Comparison of ENCODE assay signal across 9 mouse cellular contexts in genomic region chr9:120577706-120578405, GRCm38 (mm10). TPM values are rescaled to one million over a fixed set of nuclear protein-coding genes. Genes with fewer than 3 reads are reported as not detected.
A peak's percentile ranks its signal among the peaks of the same experiment; 100 is the strongest.
DNase-seq lines count a peak whose midpoint lies in the region; ATAC-seq and TF ChIP-seq lines count a peak whose summit lies in the region.
"Had no signal": no experiment of that assay in that cellular context is flagged by ENCODE, and none has a peak within 500 bp of the region (broad histone marks: within the 10 kb centered on the region; RNA-seq: fewer than 3 reads in every experiment).

No protein-coding gene starts in this region.

- WGBS in heart, embryonic 10.5 days: 56% methylated on average over 12 of the region's 12 CpGs
- 55% methylated on average over 12 of the region's 12 CpGs for WGBS in forebrain, embryonic 15.5 days
- 29% methylated on average over 12 of the region's 12 CpGs for WGBS in liver, postnatal 0 days (ENCODE audit: insufficient replicate concordance)

- intact Hi-C loops in heart, postnatal 14 days (cut with DNase I): loop anchor here (10.0 kb wide), 1 partner anchor 797 kb away; no protein-coding TSS in a partner anchor

- TF ChIP-seq CTCF in liver, postnatal 0 days (IDR thresholded peaks at IDR 0.05; ENCODE audit: low read depth): no peak

- H3K36me3 ChIP-seq in heart, embryonic 10.5 days: peaks cover 35% of the 10 kb centered on the region
- H3K36me3 ChIP-seq in forebrain, embryonic 15.5 days: peaks cover 36% of the 10 kb centered on the region
- H3K36me3 ChIP-seq in liver, postnatal 0 days (replicated peaks; ENCODE audit: insufficient read depth, low read length): peaks cover 26% of the 10 kb centered on the region

- H3K4me1 ChIP-seq in heart, embryonic 10.5 days: peaks cover 30% of the 10 kb centered on the region
- peaks cover 27% of the 10 kb centered on the region for H3K4me1 ChIP-seq in forebrain, embryonic 15.5 days
- peaks cover 17% of the 10 kb centered on the region for H3K4me1 ChIP-seq in liver, postnatal 0 days (ENCODE audit: insufficient read depth)

- H3K4me2 ChIP-seq in forebrain, embryonic 15.5 days (replicated peaks): peak overlapping the region; percentile 94
- H3K4me2 ChIP-seq in liver, postnatal 0 days (ENCODE audit: low read depth, low read length): peak overlapping the region; percentile 77

- peak overlapping the region; percentile 72 for H3K4me3 ChIP-seq in heart, embryonic 10.5 days
- peak overlapping the region; percentile 83 for H3K4me3 ChIP-seq in forebrain, embryonic 15.5 days
- peak overlapping the region; percentile 76 for H3K4me3 ChIP-seq in liver, postnatal 0 days (ENCODE audit: low read depth, low read length)

- H3K9ac ChIP-seq in forebrain, embryonic 15.5 days (replicated peaks): peak overlapping the region; percentile 95
- H3K9ac ChIP-seq in liver, postnatal 0 days (replicated peaks): peak overlapping the region; percentile 83

- no peaks in the 10 kb centered on the region for H3K9me3 ChIP-seq in heart, embryonic 10.5 days
- H3K9me3 ChIP-seq in forebrain, embryonic 15.5 days: no peaks in the 10 kb centered on the region
- no peaks in the 10 kb centered on the region for H3K9me3 ChIP-seq in liver, postnatal 0 days (ENCODE audit: low read length)

- H3K27ac ChIP-seq in heart, embryonic 10.5 days: peak overlapping the region; percentile 90
- peak overlapping the region; percentile 73 for H3K27ac ChIP-seq in forebrain, embryonic 15.5 days (replicated peaks)
- peak overlapping the region; percentile 85 for H3K27ac ChIP-seq in liver, postnatal 0 days (ENCODE audit: low read depth)

- ATAC-seq in forebrain, embryonic 15.5 days (replicated peaks): no peak
- no peak for ATAC-seq in liver, postnatal 0 days

- H3K27me3 ChIP-seq in heart, embryonic 10.5 days (ENCODE audit: insufficient read depth, poor library complexity, severe bottlenecking): no peaks in the 10 kb centered on the region
- H3K27me3 ChIP-seq in forebrain, embryonic 15.5 days: no peaks in the 10 kb centered on the region
- H3K27me3 ChIP-seq in liver, postnatal 0 days (ENCODE audit: insufficient read depth, low read length): no peaks in the 10 kb centered on the region

- no peak for DNase-seq in heart, embryonic 10.5 days (ENCODE audit: low spot score)
- no peak for DNase-seq in heart, postnatal 14 days
- peak; percentile 33 for DNase-seq in CD4-positive helper T cell, adult 2 months (ENCODE audit: low read depth, low spot score)
- DNase-seq in liver, postnatal 0 days: no peak
- DNase-seq in frontal cortex, postnatal 14 days (ENCODE audit: low spot score in 2 of 2): no peak
- no peak for DNase-seq in right cerebral cortex, postnatal 14 days
- no peak for DNase-seq in spleen, postnatal 10 days (ENCODE audit: low spot score in 2 of 2)

- TF ChIP-seq EP300 in liver, postnatal 0 days (IDR thresholded peaks at IDR 0.05; ENCODE audit: low read depth): no peak

RNA-seq across cellular contexts. Expression of gene Rpl14, which starts 6.6 kb away (rescaled TPM):
- polyA plus RNA-seq in heart, embryonic 10.5 days (2016; fragmentation: Nextera tagmentation; extraction: Ambion mirVana): 536 and 638 TPM in 2 replicates
- 100 to 1,000 TPM; 270 to 309 TPM for total RNA-seq in heart, postnatal 14 days (2021)
- polyA plus RNA-seq in forebrain, embryonic 15.5 days (2015; fragmentation: Nextera tagmentation; extraction: Ambion mirVana): 406 and 432 TPM in 2 replicates
- 422 and 441 TPM in 2 replicates for polyA plus RNA-seq in liver, postnatal 0 days (2015; fragmentation: Nextera tagmentation; extraction: Ambion mirVana)

RNA-seq across cellular contexts. Expression of gene Entpd3, which starts 38.2 kb away (rescaled TPM):
- 0.14 and 0.15 TPM in 2 replicates for polyA plus RNA-seq in heart, embryonic 10.5 days (2016; fragmentation: Nextera tagmentation; extraction: Ambion mirVana)
- total RNA-seq in heart, postnatal 14 days (2021): under 1 TPM in 1 of 2 experiments, not detected in 1; 0.24 TPM
- 1.5 and 1.9 TPM in 2 replicates for polyA plus RNA-seq in forebrain, embryonic 15.5 days (2015; fragmentation: Nextera tagmentation; extraction: Ambion mirVana)
- 0.05 TPM in 1 of 2 replicates, not detected in the other for polyA plus RNA-seq in liver, postnatal 0 days (2015; fragmentation: Nextera tagmentation; extraction: Ambion mirVana)
- total RNA-seq: gastrocnemius, adult 8-10 months had no signal
